Mouse (Mus musculus): ENCODE data around the gene Tenm2. TPM values are rescaled to one million over a fixed set of nuclear protein-coding genes. Genes with fewer than 3 reads are reported as not detected.

The Tenm2 gene
- total and polyA plus RNA-seq, 3 experiments: not detected

GRCm38 (mm10) chr11:36481524-36481923 lies 754.2 kb downstream of the Tenm2 start:
- H3K4me3 ChIP-seq (replicated peaks in 1 of 3; ENCODE audit: low read depth in 2 of 3, low read length in 2 of 3, poor library complexity in 1 of 3): no peak overlapping the region
- H3K4me1 ChIP-seq (ENCODE audit: control insufficient read depth in 1 of 2, insufficient read depth in 2 of 2): no peaks in the 10 kb centered on the region
- peaks cover 75% of the 10 kb centered on the region for H3K9me3 ChIP-seq (replicated peaks; ENCODE audit: low read length)
- no peak overlapping the region for H3K4me2 ChIP-seq (ENCODE audit: insufficient read depth, low read depth, poor library complexity, severe bottlenecking)
- no peaks in the 10 kb centered on the region for H3K79me2 ChIP-seq (replicated peaks; ENCODE audit: control insufficient read depth, extremely low read depth, insufficient read depth, poor library complexity, severe bottlenecking)
- dilution Hi-C loops (cut with MboI; ENCODE audit: extremely low pct_ligation_motif_present, extremely low pct_unique_long_range_greater_than_20kb, low sequenced_read_pairs): no loop called here
- in situ Hi-C loops (cut with MboI; ENCODE audit: low pct_ligation_motif_present, low pct_unique_long_range_greater_than_20kb, low sequenced_read_pairs): no loop called here
- no peaks in the 10 kb centered on the region for H3K36me3 ChIP-seq (replicated peaks in 1 of 2; ENCODE audit: control insufficient read depth in 1 of 2, insufficient read depth in 1 of 2, low read length in 1 of 2)
- TF ChIP-seq MAX (IDR thresholded peaks at IDR 0.05; ENCODE audit: low read length): no peak
- TF ChIP-seq GABPA (IDR thresholded peaks at IDR 0.05; ENCODE audit: insufficient replicate concordance, low read depth, low read length): no peak
- no peak for TF ChIP-seq TCF12 (IDR thresholded peaks at IDR 0.05; ENCODE audit: low read depth, low read length)
- no peak for TF ChIP-seq ELF1 (IDR thresholded peaks at IDR 0.05; ENCODE audit: low read depth, low read length)
- no peak for TF ChIP-seq HCFC1 (IDR thresholded peaks at IDR 0.05; ENCODE audit: low read depth, low read length)
- TF ChIP-seq ZMIZ1 (IDR thresholded peaks at IDR 0.05; ENCODE audit: low read depth, low read length): no peak
- TF ChIP-seq ZC3H11A (IDR thresholded peaks at IDR 0.05; ENCODE audit: low read depth, low read length): no peak
- TF ChIP-seq JUN (IDR thresholded peaks at IDR 0.05; ENCODE audit: insufficient read depth, low read depth, low read length): no peak
- no peak for TF ChIP-seq RAD21 (IDR thresholded peaks at IDR 0.05; ENCODE audit: low read depth, low read length)
- no peak for TF ChIP-seq UBTF (IDR thresholded peaks at IDR 0.05; ENCODE audit: low read depth, low read length)
- no peak for TF ChIP-seq SMC3 (IDR thresholded peaks at IDR 0.05; ENCODE audit: low read depth, low read length)
- no peak for TF ChIP-seq JUND (conservative IDR thresholded peaks at IDR 0.05; ENCODE audit: low read depth, low read length)
- TF ChIP-seq CTCF (conservative IDR thresholded peaks at IDR 0.05 in 1 of 2, IDR thresholded peaks at IDR 0.05 in 1 of 2; ENCODE audit: low read depth in 2 of 2, low read length in 2 of 2): no peak
- H3K27ac ChIP-seq (ENCODE audit: insufficient read depth, low read depth): no peak overlapping the region
- H3K9ac ChIP-seq (ENCODE audit: insufficient read depth, low read depth): no peak overlapping the region
- no peak for DNase-seq (ENCODE audit: extremely low read depth)
- no peaks in the 10 kb centered on the region for H3K27me3 ChIP-seq (replicated peaks)

DNA sequence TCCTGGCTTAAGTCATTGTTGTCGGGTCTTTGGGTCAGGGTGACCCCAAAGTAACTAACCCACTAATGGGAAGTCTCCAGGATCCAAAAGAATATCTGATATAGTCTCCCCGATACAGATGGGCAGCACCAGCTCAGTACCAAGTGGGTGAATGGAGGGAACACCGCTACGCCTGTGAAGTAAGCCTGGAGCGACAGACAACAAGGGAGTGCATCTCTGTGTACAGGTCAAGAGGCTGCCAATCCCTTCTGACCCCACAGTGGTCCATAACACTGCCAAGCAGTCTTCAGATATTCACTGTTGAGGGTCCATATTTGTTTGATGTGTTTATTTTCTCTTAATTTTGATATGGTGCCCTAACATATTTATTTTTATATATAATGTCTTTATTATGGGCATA lies 754.7 kb downstream of the Tenm2 start:
- no peak for DNase-seq (ENCODE audit: extremely low read depth)
- no peak for TF ChIP-seq ETS1 (conservative IDR thresholded peaks at IDR 0.05; ENCODE audit: low read depth, low read length)
- H3K79me2 ChIP-seq (replicated peaks; ENCODE audit: control insufficient read depth, extremely low read depth, insufficient read depth, poor library complexity, severe bottlenecking): no peaks in the 10 kb centered on the region
- no peak overlapping the region for H3K9ac ChIP-seq (ENCODE audit: insufficient read depth, low read depth)
- H3K4me1 ChIP-seq (ENCODE audit: control insufficient read depth in 1 of 2, insufficient read depth in 2 of 2): no peaks in the 10 kb centered on the region
- no peaks in the 10 kb centered on the region for H3K27me3 ChIP-seq (replicated peaks)
- H3K9me3 ChIP-seq (replicated peaks; ENCODE audit: low read length): peaks cover 73% of the 10 kb centered on the region
- no peak overlapping the region for H3K27ac ChIP-seq (ENCODE audit: insufficient read depth, low read depth)
- dilution Hi-C loops (cut with MboI; ENCODE audit: extremely low pct_ligation_motif_present, extremely low pct_unique_long_range_greater_than_20kb, low sequenced_read_pairs) (no loop called here), in situ Hi-C loops (cut with MboI; ENCODE audit: low pct_ligation_motif_present, low pct_unique_long_range_greater_than_20kb, low sequenced_read_pairs) (no loop called here)
- no peak overlapping the region for H3K4me2 ChIP-seq (ENCODE audit: insufficient read depth, low read depth, poor library complexity, severe bottlenecking)
- H3K36me3 ChIP-seq (replicated peaks in 1 of 2; ENCODE audit: control insufficient read depth in 1 of 2, insufficient read depth in 1 of 2, low read length in 1 of 2): no peaks in the 10 kb centered on the region
- H3K4me3 ChIP-seq (replicated peaks in 1 of 3; ENCODE audit: low read depth in 2 of 3, low read length in 2 of 3, poor library complexity in 1 of 3): no peak overlapping the region
